Mouse (Mus musculus) forebrain, postnatal 0 days (tissue): Measurements from ENCODE around the gene Xbp1. TPM values are rescaled to one million over a fixed set of nuclear protein-coding genes. Genes with fewer than 3 reads are reported as not detected.
A peak's percentile ranks its signal among the peaks of the same experiment; 100 is the strongest.

Experiments
- ATAC-seq: fragments of 200-750 bp; cut with Nextera tagmentation; 2 replicates; pipeline ENCODE4 v1.8.0; 2017; ENCODE audit warnings: mild to moderate bottlenecking, moderate library complexity
- DNase-seq: peaks from one replicate; pipeline ENCODE4 v3.0.0-alpha.2; 2015
- H3K27ac ChIP-seq: fragments of 300-500 bp; sonication (generic); 2 replicates; pipeline ENCODE4 v1.5.1; 2014; ENCODE audit warnings: low read depth, mild to moderate bottlenecking, antibody characterized with exemption, low read length, moderate library complexity, mixed read lengths
- H3K27me3 ChIP-seq: fragments of 300-500 bp; sonication (generic); 2 replicates; pipeline ENCODE4 v1.6.1; 2014; ENCODE audit warnings: mild to moderate bottlenecking, low read length, mixed read lengths; ENCODE audit not compliant: insufficient read depth
- H3K36me3 ChIP-seq: fragments of 300-500 bp; sonication (generic); 2 replicates; pipeline ENCODE4 v1.6.1; 2014; ENCODE audit warnings: mild to moderate bottlenecking, moderate library complexity; ENCODE audit not compliant: insufficient read depth
- H3K4me1 ChIP-seq: fragments of 300-500 bp; sonication (generic); 2 replicates; pipeline ENCODE4 v1.6.1; 2014; ENCODE audit warnings: antibody characterized with exemption; ENCODE audit not compliant: insufficient read depth
- H3K4me2 ChIP-seq: fragments of 300-500 bp; sonication (generic); 2 replicates; pipeline ENCODE4 v1.6.1; 2014; ENCODE audit warnings: low read depth, mild to moderate bottlenecking, moderate library complexity
- H3K4me3 ChIP-seq: fragments of 300-500 bp; sonication (generic); 2 replicates; pipeline ENCODE4 v1.5.1; 2014; ENCODE audit warnings: low read depth, low read length, mixed read lengths
- H3K9ac ChIP-seq: fragments of 300-500 bp; sonication (generic); 2 replicates; pipeline ENCODE4 v1.6.1; 2014; ENCODE audit warnings: mild to moderate bottlenecking
- H3K9me3 ChIP-seq: fragments of 300-500 bp; sonication (generic); 2 replicates; pipeline ENCODE4 v1.6.1; 2016; ENCODE audit warnings: low read length
- CTCF ChIP-seq: sonication (generic); IDR thresholded peaks from 2 replicates; pipeline ENCODE4 v1.5.1; 2016; ENCODE audit warnings: antibody characterized with exemption, control low read depth, low read depth
- WGBS: fragments of 180-500 bp; shearing (Covaris S2); extraction: QIAGEN DNeasy Blood & Tissue Kit; methylation state at CpG from one replicate; pipeline ENCODE4 v1.1.7; 2014; 5-methylcytosine and 5-hydroxymethylcytosine counted together
- polyA plus RNA-seq: library from polyadenylated mRNA; unstranded; fragments of >200 nt; fragmentation: Nextera tagmentation; extraction: Ambion mirVana; gene quantifications from 2 replicates; pipeline ENCODE4 v1.2.1, GENCODE M21; 2015
- total RNA-seq: library from RNA; depleted of rRNA; stranded (reverse); fragments of >200 nt; gene quantifications from 2 replicates; pipeline ENCODE4 v1.2.3, GENCODE M21; 2014

The Xbp1 gene
- total and polyA plus RNA-seq, 2 experiments from 2014 or later = 100 to 120 TPM

DNA sequence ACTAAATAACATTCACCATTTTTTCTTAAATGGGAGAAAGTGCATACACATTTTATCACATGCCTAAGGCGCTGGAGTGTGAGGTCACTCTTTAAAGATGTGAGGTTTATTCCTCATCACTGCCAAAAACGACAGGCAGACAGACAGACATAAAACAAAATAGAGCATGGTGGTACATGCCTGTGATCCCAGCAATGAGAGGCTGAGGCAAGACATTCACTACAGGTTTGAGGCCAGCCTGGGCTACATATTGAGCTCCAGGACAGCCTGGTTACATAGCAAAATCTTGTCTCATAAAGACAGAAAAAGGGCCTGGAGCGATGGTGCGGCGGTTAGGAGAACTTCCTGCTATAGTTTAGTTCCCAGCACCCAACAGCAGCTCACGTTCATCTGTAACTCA, 5.3 kb upstream of the Xbp1 start:
- DNase-seq = no peak
- 83% methylated on average over 6 of the region's 6 CpGs for WGBS
- no peak for TF ChIP-seq CTCF

GRCm38 (mm10) chr11:5515655-5516054, 4.8 kb upstream of the Xbp1 start:
- no peak overlapping the region for H3K27ac ChIP-seq
- no peak overlapping the region for H3K4me3 ChIP-seq
- DNase-seq = no peak
- no peaks in the 10 kb centered on the region for H3K27me3 ChIP-seq
- H3K9ac ChIP-seq = no peak overlapping the region
- ATAC-seq = no peak
- no peaks in the 10 kb centered on the region for H3K9me3 ChIP-seq
- H3K36me3 ChIP-seq = no peaks in the 10 kb centered on the region
- 0 out of 2 replicates have a peak, but pooled peaks cover 3% of the 10 kb centered on the region for H3K4me1 ChIP-seq
- no peak for TF ChIP-seq CTCF
- 76% methylated on average over 6 of the region's 6 CpGs for WGBS
- no peak overlapping the region for H3K4me2 ChIP-seq

More for the DNA sequence above, 5.3 kb upstream of the Xbp1 start:
- ATAC-seq = no peak
- Histone ChIP-seq H3K27ac (no peak overlapping the region), H3K4me2 (no peak overlapping the region), H3K4me1 (0 out of 2 replicates have a peak, but pooled peaks cover 3% of the 10 kb centered on the region), H3K4me3 (no peak overlapping the region), H3K9ac (no peak overlapping the region), H3K36me3 (no peaks in the 10 kb centered on the region), H3K27me3 (no peaks in the 10 kb centered on the region), H3K9me3 (no peaks in the 10 kb centered on the region)

- Histone ChIP-seq H3K36me3 (no peaks in the 10 kb centered on the region), H3K4me3 (no peak overlapping the region), H3K27me3 (no peaks in the 10 kb centered on the region), H3K9me3 (no peaks in the 10 kb centered on the region), H3K9ac (no peak overlapping the region), H3K4me2 (no peak overlapping the region), H3K4me1 (0 out of 2 replicates have a peak, but pooled peaks cover 3% of the 10 kb centered on the region), H3K27ac (no peak overlapping the region)
- WGBS = 86% methylated on average over 7 of the region's 7 CpGs
- no peak for DNase-seq
- ATAC-seq = no peak
- no peak for TF ChIP-seq CTCF
Observed at GRCm38 (mm10) chr11:5516151-5516550, 4.3 kb upstream of the Xbp1 start.

GRCm38 (mm10) chr11:5516617-5517016, 3.8 kb upstream of the Xbp1 start:
- WGBS = 94% methylated on average over 14 of the region's 14 CpGs
- 0 out of 2 replicates have a peak, but pooled peaks cover 3% of the 10 kb centered on the region for H3K4me1 ChIP-seq
- ATAC-seq (no peak), DNase-seq (no peak)
- TF ChIP-seq CTCF = no peak
- no peak overlapping the region for H3K4me3 ChIP-seq
- no peak overlapping the region for H3K4me2 ChIP-seq
- no peak overlapping the region for H3K9ac ChIP-seq
- H3K36me3 ChIP-seq = no peaks in the 10 kb centered on the region
- H3K9me3 ChIP-seq = no peaks in the 10 kb centered on the region
- H3K27ac ChIP-seq = no peak overlapping the region
- no peaks in the 10 kb centered on the region for H3K27me3 ChIP-seq

- 89% methylated on average over 6 of the region's 6 CpGs for WGBS
- no peak for TF ChIP-seq CTCF
- Histone ChIP-seq H3K36me3 (no peaks in the 10 kb centered on the region), H3K4me2 (no peak overlapping the region), H3K9ac (no peak overlapping the region), H3K27me3 (no peaks in the 10 kb centered on the region), H3K4me1 (0 out of 2 replicates have a peak, but pooled peaks cover 5% of the 10 kb centered on the region), H3K4me3 (no peak overlapping the region), H3K9me3 (no peaks in the 10 kb centered on the region), H3K27ac (no peak overlapping the region)
- ATAC-seq (no peak), DNase-seq (no peak)
Observed at GRCm38 (mm10) chr11:5517346-5517745, 3.1 kb upstream of the Xbp1 start.

DNA sequence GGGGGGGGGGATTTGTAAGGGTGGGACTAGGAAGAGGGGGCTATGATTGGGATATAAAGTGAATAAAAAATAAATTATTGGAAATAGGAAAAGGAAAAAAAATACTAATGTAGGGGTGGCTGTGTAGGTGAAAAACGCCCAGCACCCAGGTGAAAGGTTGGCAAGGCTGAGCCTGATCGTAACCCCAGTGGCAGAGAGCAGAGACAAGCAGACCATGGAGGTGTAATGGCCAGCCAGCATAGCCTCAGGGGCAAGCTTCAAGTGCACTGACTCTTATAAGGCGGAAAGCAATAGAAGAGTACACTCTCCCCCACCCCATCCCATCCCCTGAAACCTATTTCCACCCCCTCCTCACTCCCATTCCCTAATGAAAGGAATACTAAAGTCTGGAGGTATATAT, 778 bp upstream of the Xbp1 start:
- Histone ChIP-seq H3K36me3 (peaks cover 16% of the 10 kb centered on the region), H3K27ac (no peak overlapping the region), H3K4me2 (no peak overlapping the region), H3K27me3 (no peaks in the 10 kb centered on the region), H3K4me1 (0 out of 2 replicates have a peak, but pooled peaks cover 13% of the 10 kb centered on the region), H3K9ac (no peak overlapping the region), H3K9me3 (no peaks in the 10 kb centered on the region), H3K4me3 (no peak overlapping the region)
- DNase-seq (no peak), ATAC-seq (no peak)
- TF ChIP-seq CTCF = no peak
- 82% methylated on average over 3 of the region's 3 CpGs for WGBS

DNA sequence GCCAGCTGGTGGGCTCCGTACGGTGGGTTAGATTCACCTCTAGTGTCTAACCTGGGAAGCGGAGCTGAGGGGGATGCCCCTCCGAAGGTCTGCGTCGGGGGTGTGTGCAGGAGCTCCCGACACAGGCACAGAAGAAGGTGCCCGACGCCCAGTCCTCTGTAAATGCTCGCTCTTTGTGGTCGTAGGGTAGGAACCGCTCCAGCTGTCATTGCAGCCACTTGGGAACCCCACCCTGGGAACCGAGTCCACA, 732 bp downstream of the Xbp1 start:
- H3K27ac ChIP-seq = peak overlapping the region; percentile 91
- TF ChIP-seq CTCF = no peak
- peak overlapping the region; percentile 73 for H3K4me2 ChIP-seq
- H3K9ac ChIP-seq = peak overlapping the region; percentile 92
- ATAC-seq (peak; percentile 62), DNase-seq (no peak)
- peaks cover 27% of the 10 kb centered on the region for H3K36me3 ChIP-seq
- under 1% methylated on average over 13 of the region's 13 CpGs for WGBS
- peak overlapping the region; percentile 94 for H3K4me3 ChIP-seq
- H3K4me1 ChIP-seq = 0 out of 2 replicates have a peak, but pooled peaks cover 13% of the 10 kb centered on the region
- H3K9me3 ChIP-seq = no peaks in the 10 kb centered on the region
- H3K27me3 ChIP-seq = no peaks in the 10 kb centered on the region
